Mouse (Mus musculus): ENCODE measurements around the gene Pkd2l1.

- TF ChIP-seq CTCF (IDR thresholded peaks at IDR 0.05; ENCODE audit: low read depth, low read length), result no peak
- TF ChIP-seq POLR2A (IDR thresholded peaks at IDR 0.05; ENCODE audit: borderline replicate concordance, low read depth, low read length), result no peak
Measured at GRCm38 (mm10) chr19:44146568-44146879, 45.7 kb downstream of the Pkd2l1 start.

All from bone marrow macrophage, adult 2 months (primary cell).